13 mouse cellular contexts compared by ENCODE assay signal in the genomic region with DNA sequence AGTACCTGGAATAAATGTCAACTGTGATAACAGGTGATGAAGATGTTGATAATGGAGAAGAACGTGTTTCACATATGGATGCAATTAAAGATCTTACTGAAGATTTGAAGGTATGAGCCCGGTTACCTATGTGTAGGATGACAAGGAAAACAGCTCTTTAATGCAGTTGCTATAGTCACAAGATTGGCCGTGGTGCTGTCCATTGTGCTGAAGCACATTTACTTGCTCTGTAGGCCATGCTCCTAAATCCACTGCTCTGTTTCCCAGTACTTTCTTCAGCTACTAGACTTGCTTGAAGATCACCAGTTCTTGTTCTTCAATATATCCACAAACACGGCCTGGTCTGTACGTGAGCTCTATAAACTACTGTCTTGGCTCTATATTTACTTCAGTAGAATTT.
DNase-seq lines count a peak whose midpoint lies in the region; ATAC-seq and TF ChIP-seq lines count a peak whose summit lies in the region.
"Had no signal": no experiment of that assay in that cellular context is flagged by ENCODE, and none has a peak within 500 bp of the region (broad histone marks: within the 10 kb centered on the region; RNA-seq: fewer than 3 reads in every experiment).

No protein-coding gene starts in this region.

- DNase-seq in heart, postnatal 10 days = peak; percentile 3 to 14
- DNase-seq in heart, adult 8-10 months (ENCODE audit: low spot score) = no peak
- DNase-seq in neural tube, embryonic 10.5 days (ENCODE audit: extremely low spot score, low spot score) = peak; percentile 40
- peak; percentile 72 for DNase-seq in embryonic facial prominence, embryonic 10.5 days (ENCODE audit: low spot score)
- DNase-seq in yolk sac, embryonic 10.5 days (ENCODE audit: low spot score) = peak; percentile 10
- no peak for DNase-seq in heart, adult 2 months
- no peak for DNase-seq in kidney, adult 2 months
- DNase-seq: liver, embryonic 13.5 days had no signal

- H3K9ac ChIP-seq in neural tube, embryonic 15.5 days (replicated peaks) = no peak overlapping the region
- H3K9ac ChIP-seq in heart, adult 2 months (ENCODE audit: low read depth, low read length) = no peak overlapping the region
- H3K9ac ChIP-seq: heart, embryonic 12.5 days; intestine, embryonic 15.5 days; liver, embryonic 13.5 days; neural tube, embryonic 13.5 days had no signal

- intact Hi-C loops in heart, postnatal 10 days (cut with DNase I) = no loop called here
- intact Hi-C loops in heart, adult 2 months (cut with DNase I) = no loop called here

- no peak for TF ChIP-seq POLR2A in heart, adult 2 months (IDR thresholded peaks at IDR 0.05; ENCODE audit: insufficient read depth, low read depth, low read length)
- no peak for TF ChIP-seq POLR2A in kidney, adult 2 months (IDR thresholded peaks at IDR 0.05; ENCODE audit: low read depth, low read length)

- H3K27me3 ChIP-seq in neural tube, embryonic 15.5 days (replicated peaks) = peaks cover 5% of the 10 kb centered on the region
- H3K27me3 ChIP-seq in embryonic facial prominence, embryonic 10.5 days (replicated peaks; ENCODE audit: low read depth, poor library complexity, severe bottlenecking) = no peaks in the 10 kb centered on the region
- H3K27me3 ChIP-seq in heart, adult 2 months (ENCODE audit: control insufficient read depth, insufficient read depth, low read length) = no peaks in the 10 kb centered on the region
- no peaks in the 10 kb centered on the region for H3K27me3 ChIP-seq in kidney, adult 2 months (replicated peaks; ENCODE audit: control insufficient read depth, insufficient read depth, low read length)
- H3K27me3 ChIP-seq: heart, embryonic 12.5 days; intestine, embryonic 15.5 days; liver, embryonic 13.5 days; megakaryocyte, embryonic 14.5 days; neural tube, embryonic 13.5 days had no signal

- no peak overlapping the region for H3K4me2 ChIP-seq in neural tube, embryonic 15.5 days
- H3K4me2 ChIP-seq: heart, embryonic 12.5 days; intestine, embryonic 15.5 days; liver, embryonic 13.5 days; neural tube, embryonic 13.5 days had no signal

- 63% methylated on average over 5 of the region's 5 CpGs for WGBS in neural tube, embryonic 15.5 days
- WGBS in embryonic facial prominence, embryonic 10.5 days = 60% methylated on average over 5 of the region's 5 CpGs
- WGBS in heart, adult 2 months = 45% methylated on average over 5 of the region's 5 CpGs
- WGBS in kidney, adult 2 months = 45% methylated on average over 5 of the region's 5 CpGs

- TF ChIP-seq CTCF in heart, adult 2 months (IDR thresholded peaks at IDR 0.05) = no peak
- no peak for TF ChIP-seq CTCF in kidney, adult 2 months (conservative IDR thresholded peaks at IDR 0.05; ENCODE audit: insufficient read depth, insufficient read length, low read depth, low read length)

- H3K79me2 ChIP-seq in heart, adult 2 months (replicated peaks; ENCODE audit: control insufficient read depth, insufficient read depth, low read length) = no peaks in the 10 kb centered on the region

- H3K4me1 ChIP-seq in neural tube, embryonic 15.5 days = no peaks in the 10 kb centered on the region
- H3K4me1 ChIP-seq in embryonic facial prominence, embryonic 10.5 days = no peaks in the 10 kb centered on the region
- H3K4me1 ChIP-seq in heart, adult 2 months (ENCODE audit: control insufficient read depth, insufficient read depth, low read length) = no peaks in the 10 kb centered on the region
- no peaks in the 10 kb centered on the region for H3K4me1 ChIP-seq in kidney, adult 2 months (ENCODE audit: control insufficient read depth, insufficient read depth, low read length)
- H3K4me1 ChIP-seq: heart, embryonic 12.5 days; intestine, embryonic 15.5 days; liver, embryonic 13.5 days; megakaryocyte, embryonic 14.5 days; neural tube, embryonic 13.5 days had no signal

- no peak overlapping the region for H3K27ac ChIP-seq in neural tube, embryonic 15.5 days (replicated peaks)
- no peak overlapping the region for H3K27ac ChIP-seq in embryonic facial prominence, embryonic 10.5 days (replicated peaks)
- H3K27ac ChIP-seq in heart, adult 2 months = no peak overlapping the region
- H3K27ac ChIP-seq in kidney, adult 2 months (ENCODE audit: insufficient read depth, low read depth, low read length) = no peak overlapping the region
- H3K27ac ChIP-seq: intestine, embryonic 15.5 days; liver, embryonic 13.5 days; neural tube, embryonic 13.5 days had no signal

- ATAC-seq in neural tube, embryonic 15.5 days (ENCODE audit: low FRiP score) = no peak
- ATAC-seq: intestine, embryonic 15.5 days had no signal

- H3K36me3 ChIP-seq in neural tube, embryonic 15.5 days = no peaks in the 10 kb centered on the region
- H3K36me3 ChIP-seq in embryonic facial prominence, embryonic 10.5 days (replicated peaks) = no peaks in the 10 kb centered on the region
- no peaks in the 10 kb centered on the region for H3K36me3 ChIP-seq in heart, adult 2 months (ENCODE audit: control insufficient read depth, insufficient read depth, low read length)
- no peaks in the 10 kb centered on the region for H3K36me3 ChIP-seq in kidney, adult 2 months (ENCODE audit: control insufficient read depth, insufficient read depth, low read length)
- H3K36me3 ChIP-seq: heart, embryonic 12.5 days; intestine, embryonic 15.5 days; liver, embryonic 13.5 days; neural tube, embryonic 13.5 days had no signal

- no peaks in the 10 kb centered on the region for H3K9me3 ChIP-seq in neural tube, embryonic 15.5 days (replicated peaks)
- H3K9me3 ChIP-seq in embryonic facial prominence, embryonic 10.5 days = no peaks in the 10 kb centered on the region
- H3K9me3 ChIP-seq: heart, embryonic 12.5 days; intestine, embryonic 15.5 days; liver, embryonic 13.5 days; neural tube, embryonic 13.5 days had no signal

- no peak overlapping the region for H3K4me3 ChIP-seq in neural tube, embryonic 15.5 days (replicated peaks)
- H3K4me3 ChIP-seq in embryonic facial prominence, embryonic 10.5 days = no peak overlapping the region
- no peak overlapping the region for H3K4me3 ChIP-seq in heart, adult 2 months
- H3K4me3 ChIP-seq in kidney, adult 2 months (ENCODE audit: insufficient read depth, low read depth, low read length) = no peak overlapping the region
- H3K4me3 ChIP-seq: heart, embryonic 12.5 days; intestine, embryonic 15.5 days; liver, embryonic 13.5 days; megakaryocyte, embryonic 14.5 days; neural tube, embryonic 13.5 days had no signal

- no peak for TF ChIP-seq EP300 in heart, adult 2 months (IDR thresholded peaks at IDR 0.05; ENCODE audit: insufficient read depth, low read depth, low read length)

Comparison
In these comparisons a context has a peak if more than half of its experiments do, and no peak if none do; other contexts are left out.
1. DNase-seq: peak in heart, postnatal 10 days (2 of 2), neural tube, embryonic 10.5 days (single experiment), embryonic facial prominence, embryonic 10.5 days (single experiment) and yolk sac, embryonic 10.5 days (single experiment); none in heart, adult 8-10 months (single experiment), heart, adult 2 months (0 of 2) and kidney, adult 2 months (single experiment).